Mouse (Mus musculus) regulatory T cell (primary cell): Measurements from ENCODE around the gene Bmp4.

Experiments used
- in situ Hi-C: fragments of 300-600 bp; cut with MboI, MseI; formaldehyde crosslinking; loops from one replicate; pipeline ENCODE4 v1.15.1; 2025; ENCODE audit warnings: high pct_unique_total_duplicates

Gene Bmp4

GRCm38 (mm10) chr14:46386478-46387356 lies 3.8 kb downstream of the Bmp4 start:
- in situ Hi-C loops, result no loop called here

GRCm38 (mm10) chr14:46385701-46386477 lies 4.6 kb downstream of the Bmp4 start:
- in situ Hi-C loops, result no loop called here

DNA sequence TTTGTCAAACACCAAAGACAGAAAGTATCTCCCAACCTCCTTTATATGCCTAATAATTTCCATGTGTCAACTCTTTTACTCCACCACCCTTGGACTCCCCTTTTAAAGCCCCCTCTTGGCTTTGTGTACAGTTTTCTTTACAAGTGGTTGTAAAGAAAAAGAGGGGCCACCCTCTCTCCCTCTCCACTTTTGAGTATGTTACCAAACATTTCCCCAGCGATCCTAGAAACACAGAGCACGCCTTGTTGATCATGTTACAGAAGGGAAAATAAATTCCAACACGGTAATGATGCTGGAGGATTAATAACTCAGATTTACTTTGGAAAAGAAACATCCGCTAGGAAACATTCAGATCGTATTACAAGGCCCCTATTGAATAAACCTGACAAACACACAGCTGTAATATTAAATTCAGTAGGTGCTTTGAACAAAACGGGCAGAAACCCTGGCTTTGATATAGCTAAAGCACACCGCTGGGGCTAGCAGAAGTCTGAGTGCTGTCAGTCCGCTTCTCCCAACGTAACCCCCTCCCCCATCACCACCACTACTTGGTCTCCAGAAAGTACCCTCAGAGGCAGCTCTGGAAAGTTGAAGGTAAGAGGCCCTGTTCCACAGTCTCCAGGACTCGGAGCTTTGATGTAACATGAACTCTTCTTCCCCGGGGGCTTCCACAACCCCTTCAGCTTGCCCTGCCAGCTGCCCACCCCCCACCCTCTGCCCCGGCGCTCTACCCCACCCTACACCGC lies 5.3 kb downstream of the Bmp4 start:
- in situ Hi-C loops, result no loop called here

GRCm38 (mm10) chr14:46381457-46381856 lies 9.0 kb downstream of the Bmp4 start:
- in situ Hi-C loops, result no loop called here

DNA sequence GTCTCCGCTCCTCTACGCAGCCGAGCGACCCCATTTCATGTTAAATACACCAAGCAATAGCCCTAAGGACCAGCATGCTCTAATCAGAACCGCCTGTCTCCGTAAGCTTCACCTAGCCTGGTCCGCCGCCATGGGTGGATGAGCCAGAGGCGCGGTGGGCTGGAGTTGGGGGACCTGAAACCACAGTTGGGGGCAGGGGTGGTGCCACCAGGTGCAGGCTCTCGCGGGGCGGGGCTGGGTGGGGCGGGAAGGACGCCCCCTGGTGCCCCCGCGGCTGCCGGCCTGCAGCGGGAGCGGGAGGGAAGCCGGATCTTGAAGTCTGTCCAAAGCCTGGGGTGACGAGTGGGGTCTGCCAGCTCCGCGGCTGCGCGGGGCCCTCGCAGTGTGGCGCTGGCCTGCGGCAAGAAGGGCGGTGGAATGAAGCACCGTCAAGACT lies 10.2 kb downstream of the Bmp4 start:
- in situ Hi-C loops, result no loop called here

DNA sequence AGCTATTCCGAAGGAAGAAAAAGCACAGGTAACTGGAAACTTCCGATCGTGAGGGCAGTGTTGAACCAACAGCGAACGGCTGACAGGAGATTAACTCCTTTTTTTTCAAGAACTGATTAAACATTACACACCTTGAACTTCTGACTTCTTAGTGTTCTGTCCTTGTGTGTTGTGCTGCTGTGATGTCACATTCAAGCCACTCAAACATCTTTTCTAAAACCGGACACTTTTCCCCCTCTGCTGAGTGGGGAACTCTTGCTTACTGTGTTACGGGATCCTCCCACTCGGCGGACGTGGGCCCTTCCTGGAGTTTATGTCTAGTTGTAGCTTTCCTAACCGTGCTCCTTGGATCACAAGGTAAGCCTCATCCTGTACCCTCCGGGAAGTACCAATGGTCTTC lies 11.2 kb downstream of the Bmp4 start, which contains the start of gene Gm15217:
Gene Gm15217 (plus strand): TSS at position 130 of the 400 bp plus-strand sequence.
- in situ Hi-C loops, result no loop called here

DNA sequence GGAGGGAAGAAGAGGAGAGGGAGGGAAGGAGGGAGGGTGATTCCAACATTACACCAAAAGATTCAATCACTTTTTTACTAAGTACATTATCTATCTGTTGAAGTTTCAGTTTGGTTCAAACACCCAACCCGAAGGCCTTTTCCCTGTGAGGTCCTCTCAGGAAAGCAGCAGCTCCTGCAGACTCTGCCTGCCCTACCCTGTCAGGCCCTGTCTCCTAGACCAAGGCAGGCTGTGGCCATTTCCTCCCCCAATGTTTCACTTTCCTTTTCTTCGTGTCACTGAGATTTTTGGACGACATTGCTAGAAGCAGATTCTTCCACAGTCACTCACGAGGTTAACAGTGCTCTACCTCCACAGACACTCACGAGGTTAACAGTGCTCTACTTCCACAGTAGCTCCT lies 14.7 kb downstream of the Bmp4 start:
- in situ Hi-C loops, result no loop called here

DNA sequence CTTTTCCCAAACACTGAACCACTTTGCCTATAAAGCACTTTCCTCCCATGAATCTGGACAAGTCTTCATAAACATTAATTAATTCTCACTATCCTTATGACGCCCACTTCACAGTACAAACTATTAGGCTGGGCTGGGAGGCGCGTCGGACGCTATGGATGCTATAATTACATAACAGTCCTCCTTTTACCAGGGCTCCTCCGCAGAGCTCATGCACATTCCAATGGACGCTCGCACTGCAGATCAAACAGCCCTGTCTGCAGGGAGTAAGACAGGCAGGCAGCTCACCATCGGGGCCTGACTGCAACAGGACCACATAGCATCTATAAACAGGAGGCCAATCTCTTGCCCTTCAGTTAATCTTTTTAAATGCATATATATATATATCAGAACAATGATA lies 18.0 kb downstream of the Bmp4 start:
- in situ Hi-C loops, result no loop called here

GRCm38 (mm10) chr14:46363209-46363608 lies 27.3 kb downstream of the Bmp4 start:
- in situ Hi-C loops, result no loop called here

DNA sequence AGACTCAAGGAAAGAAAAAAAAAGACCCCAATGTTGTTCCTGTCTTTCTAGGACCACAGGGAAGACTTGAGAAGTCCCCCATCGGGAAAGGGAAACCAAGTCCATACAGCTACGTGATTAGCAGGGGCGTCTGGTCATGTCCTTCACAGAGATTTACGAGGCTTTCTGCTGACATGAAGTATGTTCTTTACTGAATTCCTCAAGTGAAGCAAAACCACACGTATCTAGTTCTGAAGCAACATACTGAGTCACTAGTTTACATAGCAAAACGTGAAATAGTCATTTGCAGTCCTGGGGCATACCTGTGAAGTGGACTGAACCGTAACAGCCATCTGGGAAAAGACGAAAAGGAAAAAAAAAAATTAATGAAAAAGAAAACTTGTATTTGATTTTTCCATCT lies 32.8 kb downstream of the Bmp4 start:
- in situ Hi-C loops, result no loop called here

DNA sequence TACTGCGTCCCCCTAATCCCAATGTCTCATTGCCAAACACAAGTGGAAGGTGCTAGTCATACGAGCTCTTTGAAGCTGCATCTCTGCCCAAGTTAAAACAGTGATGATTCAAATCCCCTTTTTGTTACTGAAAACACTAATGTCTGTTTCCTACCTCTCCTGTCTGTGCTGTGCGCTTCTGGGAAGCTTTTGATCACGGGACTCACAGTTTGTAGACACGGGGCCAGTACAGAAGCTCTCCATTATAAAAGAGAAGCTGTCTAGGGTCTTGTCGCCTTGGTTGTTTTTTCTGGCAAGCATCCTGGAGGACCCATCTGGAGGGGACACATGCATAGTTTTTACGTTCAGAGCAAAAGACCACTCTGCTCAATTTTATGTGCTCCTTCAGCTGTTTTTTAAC lies 33.2 kb downstream of the Bmp4 start:
- in situ Hi-C loops, result no loop called here

DNA sequence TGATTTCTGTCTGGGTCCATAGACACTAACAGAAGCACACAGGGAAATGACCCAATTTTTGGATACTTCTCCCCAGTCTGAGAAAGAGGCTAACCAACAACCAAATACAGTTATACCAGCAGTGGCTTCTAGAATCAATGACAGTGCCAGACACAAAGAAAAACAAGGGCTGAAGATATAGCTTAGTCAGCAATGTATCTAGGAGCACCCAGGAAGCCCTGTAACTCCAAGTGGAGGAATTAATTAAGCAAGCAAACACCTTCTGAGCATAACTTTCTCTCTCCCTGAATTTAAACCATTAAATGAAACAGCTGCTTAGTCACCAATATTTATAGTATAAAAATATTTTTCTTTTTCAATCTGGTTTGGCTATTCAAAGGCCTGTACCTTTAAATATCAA lies 45.7 kb downstream of the Bmp4 start:
- in situ Hi-C loops, result no loop called here

GRCm38 (mm10) chr14:46338801-46339200 lies 51.7 kb downstream of the Bmp4 start:
- in situ Hi-C loops, result loop anchor here (10.0 kb wide), 1 partner anchor 334 kb away; no protein-coding TSS in a partner anchor
